Mouse (Mus musculus): ENCODE measurements around the gene Carf.

Gene Carf

GRCm38 (mm10) chr1:60179932-60180783, 82.1 kb downstream of the Carf start, which contains the start of gene Nbeal1:
Gene Nbeal1, plus strand, starts transcription at chr1:60180599.
- DNase-seq: peak; percentile 99

GRCm38 (mm10) chr1:60180784-60181221, 82.8 kb downstream of the Carf start:
- DNase-seq: no peak

DNA sequence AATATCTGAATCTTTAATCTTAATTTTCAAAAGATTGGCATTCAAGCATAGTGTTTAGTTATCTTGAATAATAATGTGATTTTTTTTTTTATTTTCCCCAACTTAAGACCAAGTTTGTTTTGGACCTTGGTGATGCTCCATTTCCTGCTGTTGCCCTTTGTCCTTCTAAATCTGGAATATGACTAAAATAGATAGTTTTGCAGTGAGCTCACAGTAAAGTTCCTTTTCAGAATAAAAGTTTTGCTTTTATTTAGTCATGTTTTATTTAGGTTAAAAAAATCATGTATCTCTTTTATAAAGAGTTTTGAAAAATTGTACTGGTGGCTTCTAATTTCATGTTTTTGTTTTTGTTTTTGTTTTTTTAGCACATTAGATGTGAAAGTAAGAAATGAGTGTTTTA, 90.4 kb downstream of the Carf start:
- DNase-seq: no peak

- peak; percentile 47 for DNase-seq
These were observed 98.8 kb downstream of the Carf start for GRCm38 (mm10) chr1:60196813-60197212.

DNA sequence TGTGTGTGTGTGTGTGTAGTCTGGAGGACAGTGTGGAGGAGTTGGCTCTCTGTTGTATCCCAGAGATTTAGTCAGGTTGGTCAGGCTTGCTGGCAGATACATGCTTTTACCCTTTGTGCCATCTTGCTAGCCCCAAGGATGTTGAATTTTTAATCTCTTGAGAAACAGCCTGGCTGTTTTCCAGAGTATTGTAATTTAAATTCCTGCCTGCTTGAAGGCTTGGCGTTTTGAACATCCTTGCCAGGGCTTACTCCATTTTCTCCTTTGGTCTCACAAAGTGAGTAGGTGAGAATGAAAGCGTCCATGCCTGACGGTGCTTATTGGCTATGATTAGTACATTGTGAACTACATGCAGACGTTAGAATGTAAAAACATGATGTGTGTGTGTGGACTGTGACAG, 101.0 kb downstream of the Carf start:
- no peak for DNase-seq

All from retina, postnatal 1 day (tissue).